Mouse (Mus musculus) stomach, embryonic 14.5 days (tissue): ENCODE data around the gene Asxl1. TPM values are rescaled to one million over a fixed set of nuclear protein-coding genes. Genes with fewer than 3 reads are reported as not detected.

ENCODE experiments used
- ATAC-seq: fragments of 200-750 bp; cut with Nextera tagmentation; 2 replicates; pipeline ENCODE4 v1.8.0; 2017; ENCODE audit warnings: low read depth, moderate TSS enrichment; ENCODE audit not compliant: insufficient number of reproducible peaks, insufficient read depth, low FRiP score
- H3K27ac ChIP-seq: fragments of 300-500 bp; sonication (generic); 2 replicates; pipeline ENCODE4 v1.5.1; 2014; ENCODE audit warnings: mild to moderate bottlenecking, low read length, moderate library complexity, mixed read lengths
- H3K27me3 ChIP-seq: fragments of 300-500 bp; sonication (generic); 2 replicates; pipeline ENCODE4 v1.6.1; 2014; ENCODE audit warnings: low read length, control low read depth, mixed read lengths; ENCODE audit not compliant: control insufficient read depth, insufficient read depth
- H3K36me3 ChIP-seq: fragments of 300-500 bp; sonication (generic); 2 replicates; pipeline ENCODE4 v1.6.1; 2014; ENCODE audit warnings: mild to moderate bottlenecking, control low read depth, low read length, moderate library complexity, mixed read lengths; ENCODE audit not compliant: control insufficient read depth, insufficient read depth
- H3K4me1 ChIP-seq: fragments of 300-500 bp; sonication (generic); 2 replicates; pipeline ENCODE4 v1.6.1; 2014; ENCODE audit warnings: low read length, control low read depth, mixed read lengths; ENCODE audit not compliant: control insufficient read depth, insufficient read depth
- H3K4me2 ChIP-seq: fragments of 300-500 bp; sonication (generic); replicated peaks from 2 replicates; pipeline ENCODE4 v1.6.1; 2014; ENCODE audit warnings: low read depth, low read length, control low read depth
- H3K4me3 ChIP-seq: fragments of 300-500 bp; sonication (generic); 2 replicates; pipeline ENCODE4 v1.5.1; 2014; ENCODE audit warnings: low read depth, low read length, control low read depth
- H3K9ac ChIP-seq: fragments of 300-500 bp; sonication (generic); replicated peaks from 2 replicates; pipeline ENCODE4 v1.6.1; 2014; ENCODE audit warnings: low read depth, mild to moderate bottlenecking, control low read depth, low read length, moderate library complexity, mixed read lengths
- H3K9me3 ChIP-seq: fragments of 300-500 bp; sonication (generic); 2 replicates; pipeline ENCODE4 v1.6.1; 2016; ENCODE audit warnings: low read depth, low read length, control low read depth; ENCODE audit not compliant: control insufficient read depth
- WGBS: fragments of 180-500 bp; shearing (Covaris S2); extraction: QIAGEN DNeasy Blood & Tissue Kit; methylation state at CpG from one replicate; pipeline ENCODE4 v1.1.7; 2014; 5-methylcytosine and 5-hydroxymethylcytosine counted together
- polyA plus RNA-seq: library from polyadenylated mRNA; unstranded; fragments of >200 nt; fragmentation: Nextera tagmentation; extraction: Ambion mirVana; gene quantifications from 2 replicates; pipeline ENCODE4 v1.2.1, GENCODE M21; 2014

Gene Asxl1
- polyA plus RNA-seq, 1 experiment from 2014 or later = 16.3 TPM

DNA sequence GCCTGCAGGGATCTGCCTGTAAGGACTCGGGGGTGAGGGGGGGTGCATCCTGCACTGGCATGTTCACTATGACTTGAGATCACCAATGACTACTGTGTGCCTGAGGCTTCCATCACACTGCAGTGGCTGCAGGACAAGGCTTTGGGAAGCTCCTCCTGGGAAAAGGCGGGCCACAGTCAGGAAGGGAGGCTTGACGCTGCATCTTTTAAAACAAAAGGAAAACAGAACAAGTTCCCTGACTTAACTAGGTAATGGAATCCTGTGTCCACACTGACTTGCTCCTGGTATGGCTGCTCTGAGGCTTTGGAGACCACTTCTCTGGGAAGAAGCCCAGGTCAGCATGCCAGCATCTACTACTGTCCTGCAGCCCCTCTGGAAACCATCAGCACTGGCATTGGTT, 63.3 kb downstream of the Asxl1 start:
- ATAC-seq = no peak
- no peak overlapping the region for H3K4me2 ChIP-seq
- H3K9ac ChIP-seq = no peak overlapping the region
- no peak overlapping the region for H3K4me3 ChIP-seq
- peaks cover 39% of the 10 kb centered on the region for H3K36me3 ChIP-seq
- H3K27me3 ChIP-seq = no peaks in the 10 kb centered on the region
- H3K9me3 ChIP-seq = no peaks in the 10 kb centered on the region
- H3K4me1 ChIP-seq = no peaks in the 10 kb centered on the region
- 79% methylated on average over 3 of the region's 3 CpGs for WGBS
- peak overlapping the region; percentile 21; the same call in 1 of the 2 replicates for H3K27ac ChIP-seq

DNA sequence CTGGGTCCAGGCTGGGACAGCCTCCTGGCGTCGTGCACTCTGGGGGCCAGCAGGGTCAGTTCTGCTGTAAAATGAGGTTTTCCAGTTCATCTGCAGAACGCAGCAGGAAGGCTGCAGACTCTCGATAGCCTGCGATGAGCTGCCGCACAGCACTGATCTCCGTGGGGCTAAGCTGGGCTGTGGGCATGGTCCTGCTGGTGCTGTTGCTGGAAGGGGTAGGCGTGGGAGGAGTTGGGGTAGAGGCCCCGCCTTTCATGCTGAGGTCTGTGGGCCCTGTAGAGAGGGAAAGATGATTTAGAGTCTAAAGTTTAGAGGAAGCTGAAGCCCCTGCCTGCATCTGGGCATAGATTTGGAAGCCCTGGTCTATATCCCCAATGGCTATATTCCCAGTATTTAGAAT, 65.9 kb downstream of the Asxl1 start:
- no peak overlapping the region for H3K4me3 ChIP-seq
- no peaks in the 10 kb centered on the region for H3K9me3 ChIP-seq
- no peaks in the 10 kb centered on the region for H3K4me1 ChIP-seq
- H3K27ac ChIP-seq = no peak overlapping the region
- H3K36me3 ChIP-seq = peaks cover 55% of the 10 kb centered on the region
- 68% methylated on average over 9 of the region's 9 CpGs for WGBS
- no peaks in the 10 kb centered on the region for H3K27me3 ChIP-seq
- no peak for ATAC-seq
- no peak overlapping the region for H3K9ac ChIP-seq
- H3K4me2 ChIP-seq = no peak overlapping the region

DNA sequence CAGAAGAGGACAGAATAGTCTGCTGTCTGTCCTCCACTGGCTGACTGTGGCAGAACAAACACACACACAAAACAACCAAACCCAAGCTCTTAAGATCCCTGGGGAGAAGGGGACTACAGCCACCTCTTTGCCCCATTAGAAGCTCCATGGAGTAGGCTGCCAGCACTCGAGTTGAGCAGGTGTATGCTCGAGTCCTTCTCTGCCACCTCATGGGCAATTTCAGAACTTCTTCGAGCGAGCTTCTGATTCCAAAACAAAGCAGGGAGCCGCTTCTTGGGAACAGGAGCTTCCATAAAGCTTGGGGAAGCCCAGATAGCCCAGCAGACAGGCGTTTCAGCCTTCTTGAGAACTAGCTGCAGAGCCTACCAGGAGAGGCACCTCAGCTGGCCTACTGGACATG, 66.9 kb downstream of the Asxl1 start:
- no peak overlapping the region for H3K9ac ChIP-seq
- H3K27ac ChIP-seq = no peak overlapping the region
- no peaks in the 10 kb centered on the region for H3K27me3 ChIP-seq
- no peaks in the 10 kb centered on the region for H3K4me1 ChIP-seq
- H3K9me3 ChIP-seq = no peaks in the 10 kb centered on the region
- H3K36me3 ChIP-seq = peaks cover 61% of the 10 kb centered on the region
- no peak overlapping the region for H3K4me2 ChIP-seq
- no peak overlapping the region for H3K4me3 ChIP-seq
- no peak for ATAC-seq
- WGBS = 63% methylated on average over 6 of the region's 6 CpGs

DNA sequence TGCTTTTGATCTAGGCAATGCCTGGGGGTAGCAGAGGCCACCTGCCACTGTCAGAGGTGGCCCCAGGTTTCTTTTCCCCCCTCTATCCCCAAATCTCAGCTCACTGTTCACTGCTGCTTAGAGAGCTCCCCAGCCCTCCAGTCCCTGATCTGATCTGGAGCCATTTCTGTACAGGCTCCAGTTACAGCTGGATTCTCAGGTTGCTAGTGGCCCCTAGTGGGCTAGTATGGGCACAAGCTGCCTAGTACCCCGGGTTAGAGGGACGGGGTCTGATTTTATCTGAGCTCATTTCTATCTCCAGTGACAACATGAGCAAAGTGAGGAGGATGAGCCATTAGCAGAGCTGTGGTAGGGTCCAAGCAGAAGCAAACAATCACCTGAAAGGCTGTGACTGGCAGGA, 69.0 kb downstream of the Asxl1 start:
- 23% methylated on average over 2 of the region's 2 CpGs for WGBS
- Histone ChIP-seq H3K4me1 (no peaks in the 10 kb centered on the region), H3K27ac (no peak overlapping the region), H3K27me3 (no peaks in the 10 kb centered on the region), H3K9ac (no peak overlapping the region), H3K9me3 (no peaks in the 10 kb centered on the region), H3K36me3 (peaks cover 69% of the 10 kb centered on the region), H3K4me2 (no peak overlapping the region), H3K4me3 (no peak overlapping the region)
- ATAC-seq = no peak

DNA sequence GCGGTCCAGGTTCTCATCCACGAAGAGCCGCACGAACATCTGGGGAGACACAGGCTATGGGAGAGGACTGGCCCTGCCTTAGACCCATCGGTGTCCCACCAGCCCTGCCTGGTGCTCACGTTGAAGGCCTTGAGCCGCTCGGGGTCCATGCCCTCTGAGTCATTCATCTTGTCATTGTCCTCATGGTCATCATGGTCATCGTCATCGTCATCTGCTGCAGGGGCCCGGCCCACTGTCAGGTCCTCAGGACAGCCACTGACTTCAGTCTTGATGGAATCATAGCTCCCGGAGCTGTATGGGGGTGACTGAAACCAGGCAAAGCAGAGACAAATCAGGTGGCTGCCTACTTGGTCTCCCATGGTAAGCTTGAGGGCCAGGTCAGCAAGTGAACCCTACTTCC, 72.2 kb downstream of the Asxl1 start:
- Histone ChIP-seq H3K4me1 (0 out of 2 replicates have a peak, but pooled peaks cover 5% of the 10 kb centered on the region), H3K27ac (no peak overlapping the region), H3K4me2 (no peak overlapping the region), H3K9ac (no peak overlapping the region), H3K9me3 (no peaks in the 10 kb centered on the region), H3K4me3 (no peak overlapping the region), H3K27me3 (no peaks in the 10 kb centered on the region), H3K36me3 (peaks cover 57% of the 10 kb centered on the region)
- 85% methylated on average over 12 of the region's 12 CpGs for WGBS
- no peak for ATAC-seq

DNA sequence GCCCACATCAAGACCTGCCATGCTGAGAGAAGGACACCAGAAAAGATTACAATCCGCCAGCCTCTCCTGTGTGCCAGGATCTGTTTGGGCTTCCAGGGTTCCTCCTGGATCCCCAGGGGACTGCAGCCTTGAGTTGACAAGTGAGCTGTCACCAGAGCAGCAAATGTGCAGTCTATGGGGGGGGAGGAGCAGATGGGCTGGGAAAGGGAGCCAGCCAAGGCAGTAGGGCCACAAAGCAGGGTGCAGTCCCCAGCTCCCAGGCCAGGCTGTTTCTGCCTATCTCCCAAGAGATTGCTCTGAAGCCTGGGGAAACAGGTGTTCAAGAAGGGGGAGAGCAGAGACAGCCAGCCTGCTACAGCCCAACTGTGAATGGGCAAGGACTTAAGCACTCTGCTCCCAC, 72.8 kb downstream of the Asxl1 start:
- 0 out of 2 replicates have a peak, but pooled peaks cover 5% of the 10 kb centered on the region for H3K4me1 ChIP-seq
- H3K4me2 ChIP-seq = no peak overlapping the region
- no peaks in the 10 kb centered on the region for H3K27me3 ChIP-seq
- 89% methylated on average over 1 of the region's 1 CpGs for WGBS
- H3K9ac ChIP-seq = no peak overlapping the region
- no peak overlapping the region for H3K27ac ChIP-seq
- no peak for ATAC-seq
- no peaks in the 10 kb centered on the region for H3K9me3 ChIP-seq
- no peak overlapping the region for H3K4me3 ChIP-seq
- H3K36me3 ChIP-seq = peaks cover 61% of the 10 kb centered on the region

DNA sequence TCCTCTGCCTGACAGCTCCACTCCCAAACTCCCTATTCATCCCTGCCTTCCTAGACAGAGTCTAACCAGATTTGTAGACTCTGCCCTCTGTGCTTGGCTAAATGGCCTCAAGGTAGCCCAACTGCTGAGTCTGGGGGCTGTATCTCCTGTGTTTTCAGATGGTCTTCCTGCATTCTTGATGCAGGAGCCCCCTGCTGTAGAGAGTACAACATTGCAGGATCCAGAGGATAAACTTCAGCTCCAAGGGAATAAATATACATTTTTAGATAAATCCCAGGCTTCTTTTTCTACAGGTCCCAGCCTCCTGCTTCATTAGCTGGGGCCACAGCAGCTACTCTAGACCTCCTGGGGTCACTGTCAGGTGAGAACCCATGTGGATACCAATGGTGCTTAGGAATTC, 75.6 kb downstream of the Asxl1 start:
- no peak overlapping the region for H3K4me3 ChIP-seq
- H3K27me3 ChIP-seq = no peaks in the 10 kb centered on the region
- no peak for ATAC-seq
- H3K9ac ChIP-seq = no peak overlapping the region
- peaks cover 25% of the 10 kb centered on the region for H3K4me1 ChIP-seq
- H3K9me3 ChIP-seq = no peaks in the 10 kb centered on the region
- no peak overlapping the region for H3K4me2 ChIP-seq
- H3K36me3 ChIP-seq = peaks cover 46% of the 10 kb centered on the region
- no peak overlapping the region for H3K27ac ChIP-seq

DNA sequence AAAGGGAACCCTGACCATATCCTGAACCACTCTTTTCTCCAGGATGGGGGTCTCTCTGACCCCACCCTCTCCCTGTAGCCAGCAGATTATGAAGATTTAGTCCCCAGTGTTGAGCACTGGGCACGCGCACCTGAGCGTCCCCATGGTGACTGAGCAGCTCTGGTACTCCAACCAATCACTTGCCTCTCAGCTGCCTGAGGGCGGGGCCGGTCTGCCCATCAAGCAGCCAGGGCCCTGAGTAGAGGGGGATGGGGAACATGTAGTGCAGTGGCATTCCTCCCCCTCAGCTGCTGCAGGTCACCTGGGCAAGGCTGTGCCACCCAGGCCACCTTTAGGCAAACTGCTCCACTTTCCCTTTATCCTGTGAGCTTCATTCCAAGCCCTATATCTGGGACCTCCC, 76.4 kb downstream of the Asxl1 start:
- Histone ChIP-seq H3K4me2 (no peak overlapping the region), H3K9ac (no peak overlapping the region), H3K27ac (no peak overlapping the region), H3K27me3 (no peaks in the 10 kb centered on the region), H3K4me3 (no peak overlapping the region), H3K4me1 (peaks cover 31% of the 10 kb centered on the region), H3K36me3 (peaks cover 40% of the 10 kb centered on the region), H3K9me3 (no peaks in the 10 kb centered on the region)
- WGBS = 38% methylated on average over 5 of the region's 5 CpGs
- ATAC-seq = peak; percentile 54; the same call in 1 of the 2 replicates

DNA sequence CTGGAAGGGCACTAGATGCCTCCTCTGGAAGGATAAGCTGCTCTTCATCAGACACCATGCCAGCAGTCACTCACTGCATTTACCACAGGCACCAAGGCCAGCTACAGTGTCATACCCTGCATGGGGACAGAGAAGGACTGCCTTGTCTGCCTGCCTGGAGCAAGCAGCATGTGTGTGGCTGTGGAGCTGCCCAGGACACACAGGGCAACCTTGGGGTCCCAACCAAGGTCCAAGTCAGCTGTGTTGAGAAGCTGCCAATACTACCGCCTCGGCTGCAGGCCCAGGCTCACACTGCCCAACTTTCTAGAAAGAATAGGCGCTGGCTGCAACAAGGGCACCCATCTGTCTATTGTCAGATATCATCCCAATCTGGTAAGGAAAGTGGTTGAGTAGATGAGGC, 77.5 kb downstream of the Asxl1 start:
- Histone ChIP-seq H3K4me1 (peaks cover 36% of the 10 kb centered on the region), H3K4me2 (no peak overlapping the region), H3K36me3 (peaks cover 30% of the 10 kb centered on the region), H3K27me3 (no peaks in the 10 kb centered on the region), H3K9me3 (no peaks in the 10 kb centered on the region), H3K9ac (no peak overlapping the region), H3K27ac (no peak overlapping the region), H3K4me3 (no peak overlapping the region)
- no peak for ATAC-seq
- WGBS = 80% methylated on average over 3 of the region's 3 CpGs
